Mouse (Mus musculus) lung, embryonic 16.5 days (tissue): ENCODE measurements at regions not wholly inside any gene's neighbourhood (a gene's known extent, or its start where the extent isn't known, plus 50 kb on each side); places are given as distances from the start of the nearest gene placed in this dataset.

Experiments
- ATAC-seq: fragments of 200-750 bp; cut with Nextera tagmentation; 2 replicates; pipeline ENCODE4 v1.8.0; 2017; ENCODE audit warnings: low read depth, mild to moderate bottlenecking, moderate library complexity
- H3K27ac ChIP-seq: fragments of 300-500 bp; sonication (generic); 2 replicates; pipeline ENCODE4 v1.5.1; 2014; ENCODE audit warnings: mild to moderate bottlenecking, control low read depth, low read length
- H3K27me3 ChIP-seq: fragments of 300-500 bp; sonication (generic); 2 replicates; pipeline ENCODE4 v1.6.1; 2014; ENCODE audit warnings: low read depth, low read length, mixed read lengths; ENCODE audit not compliant: control insufficient read depth, insufficient read depth
- H3K36me3 ChIP-seq: fragments of 300-500 bp; sonication (generic); 2 replicates; pipeline ENCODE4 v1.6.1; 2014; ENCODE audit warnings: low read length; ENCODE audit not compliant: control insufficient read depth, insufficient read depth
- H3K4me1 ChIP-seq: fragments of 300-500 bp; sonication (generic); replicated peaks from 2 replicates; pipeline ENCODE4 v1.6.1; 2014; ENCODE audit warnings: low read length, mixed read lengths; ENCODE audit not compliant: control insufficient read depth, insufficient read depth
- H3K4me2 ChIP-seq: fragments of 300-500 bp; sonication (generic); 2 replicates; pipeline ENCODE4 v1.6.1; 2014; ENCODE audit warnings: low read depth, low read length, control low read depth
- H3K4me3 ChIP-seq: fragments of 300-500 bp; sonication (generic); 2 replicates; pipeline ENCODE4 v1.5.1; 2014; ENCODE audit warnings: mild to moderate bottlenecking, low read length, control low read depth
- H3K9ac ChIP-seq: fragments of 300-500 bp; sonication (generic); 2 replicates; pipeline ENCODE4 v1.6.1; 2014; ENCODE audit warnings: low read length, control low read depth
- H3K9me3 ChIP-seq: fragments of 300-500 bp; sonication (generic); 2 replicates; pipeline ENCODE4 v1.6.1; 2016; ENCODE audit warnings: low read length; ENCODE audit not compliant: control insufficient read depth
- WGBS: fragments of 180-500 bp; shearing (Covaris S2); extraction: QIAGEN DNeasy Blood & Tissue Kit; methylation state at CpG from one replicate; pipeline ENCODE4 v1.1.7; 2014; 5-methylcytosine and 5-hydroxymethylcytosine counted together

DNA sequence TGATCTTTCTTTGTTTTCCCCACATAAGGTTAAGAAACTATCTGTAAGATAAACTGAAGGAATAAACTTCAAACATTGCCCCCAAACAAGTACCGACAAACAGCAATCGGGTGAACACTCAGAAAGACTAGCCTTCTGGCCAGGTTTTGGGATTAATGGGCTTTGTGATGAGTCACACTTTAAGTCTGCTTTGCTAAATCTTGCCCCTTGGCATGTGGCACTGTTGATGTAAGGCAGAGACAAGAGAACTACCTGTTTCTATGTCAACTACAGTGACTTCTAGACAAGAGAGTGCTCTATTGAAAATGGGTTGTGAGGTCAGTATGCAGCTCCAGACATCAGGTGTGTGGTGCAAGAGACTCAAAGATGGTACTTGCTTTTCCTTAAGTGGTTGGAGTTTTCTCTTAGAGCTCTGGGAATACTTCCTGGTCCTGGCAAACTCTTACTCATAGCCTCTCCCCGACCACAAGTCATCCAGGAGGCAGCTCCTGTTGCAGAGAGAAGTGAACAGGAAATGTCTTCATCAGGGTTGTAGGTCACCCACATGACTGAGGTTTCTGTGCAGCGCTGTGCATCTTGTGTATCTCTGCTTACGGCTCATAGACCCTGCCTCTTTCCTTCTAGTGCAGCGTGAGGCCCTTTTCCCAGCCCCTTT, 198.9 kb downstream of the 1700064H15Rik start:
- H3K27me3 ChIP-seq, result no peaks in the 10 kb centered on the region
- no peak overlapping the region for H3K27ac ChIP-seq
- no peaks in the 10 kb centered on the region for H3K36me3 ChIP-seq
- H3K9ac ChIP-seq, result no peak overlapping the region; the same call in 1 of the 2 replicates
- WGBS, result 59% methylated on average over 6 of the region's 6 CpGs
- H3K9me3 ChIP-seq, result no peaks in the 10 kb centered on the region
- peaks cover 6% of the 10 kb centered on the region; the same call in 1 of the 2 replicates for H3K4me1 ChIP-seq
- no peak overlapping the region for H3K4me3 ChIP-seq
- ATAC-seq, result no peak
- H3K4me2 ChIP-seq, result no peak overlapping the region

DNA sequence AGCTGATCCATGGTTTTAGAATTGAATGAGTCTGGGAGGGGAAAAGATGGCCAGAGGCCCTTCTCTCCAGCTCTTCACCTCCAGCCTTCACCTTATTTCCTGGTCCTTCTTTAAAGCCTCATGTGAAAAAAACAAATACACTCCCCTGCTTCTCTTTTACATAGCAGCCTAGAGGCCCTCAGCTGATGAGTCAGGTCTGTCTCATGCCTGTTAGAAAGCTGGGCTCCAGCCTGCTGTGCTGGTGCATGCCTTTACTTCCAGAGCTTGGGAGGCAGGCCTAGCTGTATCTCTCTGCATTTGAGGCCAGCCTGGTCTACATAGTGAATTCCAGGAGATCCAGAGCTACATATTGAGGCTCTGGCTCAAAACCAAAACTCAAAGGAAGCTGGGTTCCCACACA, 199.5 kb downstream of the 1700064H15Rik start:
- ATAC-seq, result no peak
- Histone ChIP-seq H3K9ac (no peak overlapping the region), H3K27me3 (no peaks in the 10 kb centered on the region), H3K4me2 (no peak overlapping the region), H3K4me3 (no peak overlapping the region), H3K36me3 (no peaks in the 10 kb centered on the region), H3K9me3 (no peaks in the 10 kb centered on the region), H3K4me1 (peaks cover 6% of the 10 kb centered on the region; the same call in 1 of the 2 replicates), H3K27ac (no peak overlapping the region)

DNA sequence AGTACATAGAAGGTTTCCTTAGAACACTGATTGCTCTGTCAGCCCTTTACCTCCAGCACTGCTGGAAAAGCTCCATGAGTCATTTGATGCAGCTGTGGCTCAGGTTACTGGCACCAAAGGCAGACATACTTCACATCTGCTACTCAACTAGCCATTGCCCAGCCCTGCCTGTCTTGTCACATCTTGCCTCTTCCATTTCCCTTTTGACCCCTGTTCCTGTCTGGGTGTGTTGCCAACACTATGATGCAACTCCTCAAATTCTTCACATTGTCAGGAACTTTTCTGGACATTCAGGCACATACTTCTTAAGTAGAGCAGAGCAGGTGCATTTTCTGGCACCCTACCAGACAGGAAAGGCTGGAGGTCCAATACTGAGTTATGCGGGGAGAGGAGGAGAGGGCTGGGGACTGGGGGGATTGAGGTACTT, 202.3 kb downstream of the 1700064H15Rik start:
- H3K4me2 ChIP-seq, result no peak overlapping the region
- peak overlapping the region; percentile 68 for H3K27ac ChIP-seq
- H3K9me3 ChIP-seq, result no peaks in the 10 kb centered on the region
- ATAC-seq, result peak; percentile 89
- H3K9ac ChIP-seq, result no peak overlapping the region
- H3K27me3 ChIP-seq, result no peaks in the 10 kb centered on the region
- 0% methylated on average over 1 of the region's 1 CpGs for WGBS
- no peak overlapping the region for H3K4me3 ChIP-seq
- H3K4me1 ChIP-seq, result peaks cover 8% of the 10 kb centered on the region; the same call in 1 of the 2 replicates
- no peaks in the 10 kb centered on the region for H3K36me3 ChIP-seq

DNA sequence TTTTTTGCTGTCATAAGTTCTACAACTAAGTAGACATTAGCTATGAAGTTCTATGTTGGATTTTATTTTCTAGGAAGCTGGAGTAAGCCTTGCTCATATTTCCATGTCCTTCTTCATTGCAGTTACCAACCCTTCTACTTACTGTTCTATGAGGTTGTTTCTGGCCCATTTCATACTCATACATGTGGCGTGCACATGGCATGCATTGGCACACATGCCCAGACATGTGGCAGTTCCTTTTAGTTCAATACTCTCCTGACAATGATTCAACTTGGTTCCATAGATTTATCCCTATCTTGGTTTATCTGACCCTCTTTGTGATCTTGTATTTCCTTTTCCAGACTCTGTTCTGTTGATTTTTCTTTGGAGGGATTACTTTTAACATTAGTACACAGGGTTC, 203.2 kb downstream of the 1700064H15Rik start:
- Histone ChIP-seq H3K4me2 (no peak overlapping the region), H3K4me1 (peaks cover 8% of the 10 kb centered on the region; the same call in 1 of the 2 replicates), H3K9ac (no peak overlapping the region), H3K27me3 (no peaks in the 10 kb centered on the region), H3K27ac (peak overlapping the region; percentile 68), H3K36me3 (no peaks in the 10 kb centered on the region), H3K9me3 (no peaks in the 10 kb centered on the region), H3K4me3 (no peak overlapping the region)
- no peak for ATAC-seq
- 90% methylated on average over 1 of the region's 1 CpGs for WGBS

DNA sequence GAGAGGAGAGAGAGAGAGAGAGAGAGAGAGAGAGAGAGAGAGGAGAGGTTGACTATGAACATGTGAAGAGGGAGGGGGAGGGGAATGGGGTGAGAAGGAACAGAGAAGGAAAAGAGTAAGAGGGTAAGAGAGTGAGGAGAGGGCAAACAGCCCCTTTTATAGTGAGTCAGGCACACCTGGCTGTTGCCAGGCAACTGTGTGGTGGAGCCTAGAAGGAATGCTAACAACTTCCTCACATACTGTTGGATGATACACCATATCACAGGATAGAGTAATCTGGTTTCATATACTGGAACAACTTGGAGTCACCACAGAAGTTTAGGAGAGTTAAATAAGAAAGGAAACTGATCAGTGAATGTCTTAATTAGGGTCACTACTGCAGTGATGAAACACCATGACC, 204.1 kb downstream of the 1700064H15Rik start:
- Histone ChIP-seq H3K4me2 (no peak overlapping the region), H3K36me3 (no peaks in the 10 kb centered on the region), H3K9me3 (no peaks in the 10 kb centered on the region), H3K27ac (no peak overlapping the region), H3K27me3 (no peaks in the 10 kb centered on the region), H3K9ac (no peak overlapping the region), H3K4me3 (no peak overlapping the region), H3K4me1 (peaks cover 8% of the 10 kb centered on the region; the same call in 1 of the 2 replicates)
- ATAC-seq, result peak; percentile 51

DNA sequence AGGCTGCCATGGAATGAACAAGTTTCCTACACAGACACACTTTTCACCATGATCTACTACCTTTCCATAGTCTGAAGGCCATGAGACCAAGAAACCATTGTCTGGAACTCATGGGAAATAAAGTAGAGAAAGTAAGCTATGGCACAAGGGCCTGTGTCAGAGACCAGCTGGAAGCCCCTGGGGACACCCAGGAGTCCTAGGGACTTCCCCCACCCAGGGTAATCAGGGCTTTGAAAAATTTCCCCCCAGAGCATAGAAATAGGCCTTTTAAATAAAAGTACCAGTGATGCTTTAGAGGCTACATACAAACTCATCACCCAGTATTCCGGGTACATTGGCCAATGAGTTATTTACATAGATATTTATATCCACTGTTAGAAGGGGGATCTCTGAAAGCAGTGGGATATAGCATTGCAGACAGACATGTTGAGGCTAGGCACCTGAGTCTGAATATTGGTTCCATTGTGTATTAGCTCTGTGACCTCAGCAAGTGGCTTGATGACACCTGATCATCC, 207.0 kb downstream of the 1700064H15Rik start:
- no peak overlapping the region for H3K4me2 ChIP-seq
- no peak overlapping the region for H3K9ac ChIP-seq
- H3K9me3 ChIP-seq, result no peaks in the 10 kb centered on the region
- no peaks in the 10 kb centered on the region for H3K27me3 ChIP-seq
- H3K36me3 ChIP-seq, result no peaks in the 10 kb centered on the region
- ATAC-seq, result no peak
- H3K4me3 ChIP-seq, result no peak overlapping the region
- WGBS, result 88% methylated on average over 1 of the region's 1 CpGs
- H3K4me1 ChIP-seq, result peaks cover 7% of the 10 kb centered on the region; the same call in 1 of the 2 replicates
- no peak overlapping the region for H3K27ac ChIP-seq

DNA sequence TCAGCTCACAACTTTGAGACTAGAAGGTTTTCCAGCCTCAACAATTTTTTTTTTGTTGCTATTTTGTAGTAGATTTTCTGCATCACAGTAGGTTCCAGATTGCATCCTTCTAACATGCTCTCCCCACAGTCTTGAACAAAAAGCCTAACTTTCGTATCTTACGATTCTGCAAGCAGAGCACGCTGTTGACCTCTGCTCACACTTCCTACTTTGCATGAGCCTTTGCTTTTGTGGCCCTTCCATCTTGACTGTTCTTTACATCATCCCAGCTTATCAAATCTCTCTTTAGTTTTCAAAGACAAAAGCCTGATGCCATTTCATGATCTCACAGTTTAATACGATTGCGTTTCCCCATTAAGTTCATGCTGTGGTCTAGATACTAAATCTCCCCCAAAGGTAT, 207.6 kb downstream of the 1700064H15Rik start:
- H3K4me3 ChIP-seq, result no peak overlapping the region
- H3K27ac ChIP-seq, result no peak overlapping the region
- no peaks in the 10 kb centered on the region for H3K36me3 ChIP-seq
- 96% methylated on average over 5 of the region's 5 CpGs for WGBS
- ATAC-seq, result no peak
- H3K9me3 ChIP-seq, result no peaks in the 10 kb centered on the region
- no peak overlapping the region for H3K4me2 ChIP-seq
- H3K9ac ChIP-seq, result no peak overlapping the region
- H3K27me3 ChIP-seq, result no peaks in the 10 kb centered on the region
- H3K4me1 ChIP-seq, result peaks cover 5% of the 10 kb centered on the region; the same call in 1 of the 2 replicates

DNA sequence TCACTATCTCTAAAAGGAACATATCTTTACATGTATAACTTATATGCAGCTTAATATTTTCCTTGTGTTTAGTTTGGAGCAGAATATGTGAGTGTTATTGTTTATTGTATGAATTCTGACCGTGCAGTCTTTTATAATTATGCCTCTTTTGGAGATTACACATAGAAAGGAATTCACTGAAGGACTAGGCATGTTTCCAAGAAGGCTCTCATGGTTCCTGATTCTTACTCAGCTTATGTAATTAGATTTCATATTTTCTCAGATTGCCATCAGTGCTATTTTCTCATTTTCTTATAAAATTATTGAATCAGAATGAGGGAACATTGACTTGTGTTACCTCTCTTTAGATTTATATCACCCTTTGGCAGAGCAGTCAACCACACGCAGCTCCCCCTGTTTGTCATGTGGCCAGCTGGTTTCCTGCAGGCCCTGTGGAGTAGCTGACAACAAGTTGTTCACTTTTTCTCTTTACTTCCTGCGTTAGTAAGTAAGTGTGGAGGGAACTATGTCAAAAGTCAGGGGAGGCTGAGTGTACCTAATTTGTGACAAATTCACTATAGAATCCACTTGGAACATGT, 217.4 kb downstream of the 1700064H15Rik start:
- Histone ChIP-seq H3K9ac (no peak overlapping the region), H3K27ac (peak overlapping the region; percentile 73), H3K27me3 (no peaks in the 10 kb centered on the region), H3K4me3 (no peak overlapping the region), H3K36me3 (no peaks in the 10 kb centered on the region), H3K4me2 (no peak overlapping the region), H3K4me1 (peaks cover 3% of the 10 kb centered on the region; the same call in 1 of the 2 replicates), H3K9me3 (no peaks in the 10 kb centered on the region)
- WGBS, result 8% methylated on average over 3 of the region's 3 CpGs
- 0 out of 2 replicates have a peak, but pooled peaks have one; percentile 15 for ATAC-seq

DNA sequence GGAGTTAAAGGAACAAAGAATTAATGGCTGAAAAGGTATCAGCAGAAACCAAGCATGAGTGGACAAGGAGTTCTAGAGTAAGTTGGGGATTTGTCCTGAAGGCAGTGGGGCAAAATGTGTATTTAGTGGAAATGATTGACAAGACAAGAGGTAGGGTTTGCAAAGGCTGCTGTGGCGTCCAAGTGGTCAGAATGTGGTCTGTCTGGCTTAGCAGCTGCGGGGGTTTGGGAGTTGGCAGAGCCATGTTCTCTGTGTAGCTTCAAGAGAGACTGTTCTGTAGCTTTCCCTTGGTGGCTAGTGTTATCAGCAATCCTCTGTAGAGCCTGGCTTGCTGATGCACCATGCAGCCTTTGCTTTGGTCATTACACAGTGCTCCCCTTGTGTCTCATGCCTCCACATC, 220.2 kb downstream of the 1700064H15Rik start:
- no peak overlapping the region for H3K4me2 ChIP-seq
- H3K27ac ChIP-seq, result peak overlapping the region; percentile 63
- H3K4me3 ChIP-seq, result no peak overlapping the region
- H3K9ac ChIP-seq, result no peak overlapping the region
- no peaks in the 10 kb centered on the region for H3K27me3 ChIP-seq
- no peaks in the 10 kb centered on the region for H3K9me3 ChIP-seq
- H3K36me3 ChIP-seq, result no peaks in the 10 kb centered on the region
- peak; percentile 57 for ATAC-seq
- H3K4me1 ChIP-seq, result peaks cover 3% of the 10 kb centered on the region; the same call in 1 of the 2 replicates
- 43% methylated on average over 2 of the region's 2 CpGs for WGBS
